Mouse (Mus musculus) A20 (cell line): Measurements from ENCODE around the gene Ipmk.
"Not testable (repeated sequence)": the region's sequence is repeated elsewhere in the genome, so short reads cannot be mapped to it uniquely, and the experiment has no call there.

Source experiments
- DNase-seq: peaks from one replicate; pipeline ENCODE4 v3.0.0-alpha.2; 2011; ENCODE audit warnings: low read depth, low spot score

Gene Ipmk

GRCm38 (mm10) chr10:71369466-71369865, 21.9 kb downstream of the Ipmk start:
- no peak for DNase-seq

- no peak for DNase-seq
Observed at GRCm38 (mm10) chr10:71371881-71372280, 24.3 kb downstream of the Ipmk start.

- no peak for DNase-seq
Observed at GRCm38 (mm10) chr10:71373706-71374105, 26.1 kb downstream of the Ipmk start.

GRCm38 (mm10) chr10:71376014-71376413, 28.5 kb downstream of the Ipmk start:
- peak; percentile 34 for DNase-seq

GRCm38 (mm10) chr10:71380406-71380805, 32.8 kb downstream of the Ipmk start:
- DNase-seq: no peak

GRCm38 (mm10) chr10:71381471-71382033, 34.0 kb downstream of the Ipmk start:
- DNase-seq: no peak

GRCm38 (mm10) chr10:71382109-71382508, 34.5 kb downstream of the Ipmk start:
- peak; percentile 38 for DNase-seq

GRCm38 (mm10) chr10:71382858-71383551, 35.4 kb downstream of the Ipmk start:
- DNase-seq: peak; percentile 87

GRCm38 (mm10) chr10:71383552-71383924, 36.0 kb downstream of the Ipmk start:
- not testable (repeated sequence) for DNase-seq

- DNase-seq: peak; percentile 10
Observed at GRCm38 (mm10) chr10:71384159-71385044, 36.8 kb downstream of the Ipmk start.

- no peak for DNase-seq
Observed at GRCm38 (mm10) chr10:71389311-71389710, 41.7 kb downstream of the Ipmk start.

- DNase-seq: no peak
Observed at GRCm38 (mm10) chr10:71398383-71399145, 51.0 kb downstream of the Ipmk start.

GRCm38 (mm10) chr10:71399399-71399798, 51.8 kb downstream of the Ipmk start:
- no peak for DNase-seq

- DNase-seq: peak; percentile 44
Observed at GRCm38 (mm10) chr10:71399987-71400386, 52.4 kb downstream of the Ipmk start.

- DNase-seq: peak; percentile 62
Observed at GRCm38 (mm10) chr10:71400818-71401646, 53.5 kb downstream of the Ipmk start.

- DNase-seq: no peak
Observed at GRCm38 (mm10) chr10:71403638-71404037, 56.1 kb downstream of the Ipmk start.

- no peak for DNase-seq
Observed at GRCm38 (mm10) chr10:71405523-71406217, 58.1 kb downstream of the Ipmk start.

GRCm38 (mm10) chr10:71409948-71410347, 62.4 kb downstream of the Ipmk start:
- DNase-seq: no peak

GRCm38 (mm10) chr10:71413401-71413800, 65.8 kb downstream of the Ipmk start:
- no peak for DNase-seq

- DNase-seq: no peak
Observed at GRCm38 (mm10) chr10:71421531-71421930, 74.0 kb downstream of the Ipmk start.
